Mouse (Mus musculus): Measurements from ENCODE around the gene Traf2. TPM values are rescaled to one million over a fixed set of nuclear protein-coding genes. Genes with fewer than 3 reads are reported as not detected.
A peak's percentile ranks its signal among the peaks of the same experiment; 100 is the strongest.

The Traf2 gene
- polyA plus RNA-seq, 1 experiment from 2014 or later = 21.2 TPM

DNA sequence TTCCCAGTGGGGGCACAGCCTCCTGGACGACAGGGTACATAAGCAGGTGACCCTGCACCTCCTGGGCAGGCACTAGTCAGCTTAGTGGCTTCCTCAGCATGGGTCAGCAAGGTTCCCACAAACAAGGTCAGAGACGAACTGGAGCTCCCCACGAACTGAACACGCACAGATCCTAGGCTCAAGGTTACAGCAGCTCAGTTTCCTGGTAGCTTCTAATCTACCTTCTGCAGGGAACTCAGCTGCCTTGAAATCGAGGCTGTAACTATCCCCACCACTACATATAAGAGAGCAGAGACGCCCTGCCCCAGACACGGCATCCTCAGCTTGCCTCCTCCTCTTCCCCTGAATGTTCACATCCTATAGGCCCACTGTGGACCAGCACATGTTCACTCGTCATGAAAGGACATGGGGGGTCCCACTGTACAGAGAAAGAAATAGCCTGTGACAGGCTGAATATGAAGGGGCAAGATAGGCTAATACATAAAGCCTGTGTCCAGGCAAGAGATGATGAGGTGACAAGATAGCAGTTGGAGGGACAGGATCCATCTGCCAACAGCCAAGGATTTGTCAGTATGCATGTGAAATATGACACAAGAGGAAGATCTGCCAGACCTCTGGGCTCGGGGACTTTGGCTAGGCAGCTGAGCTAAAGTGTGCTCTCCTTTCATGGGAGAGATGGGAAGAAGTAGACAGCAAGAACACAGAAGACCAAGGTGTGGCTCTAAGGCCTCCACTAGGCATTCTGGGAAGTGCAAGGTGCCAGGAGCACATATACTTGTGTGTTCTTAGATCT is 20.0 kb downstream of the Traf2 start:
- H3K27me3 ChIP-seq = no peaks in the 10 kb centered on the region
- ATAC-seq (ENCODE audit: low FRiP score) = no peak
- no peak overlapping the region for H3K4me2 ChIP-seq
- no peak overlapping the region for H3K27ac ChIP-seq
- peaks cover 87% of the 10 kb centered on the region for H3K36me3 ChIP-seq
- no peak overlapping the region for H3K9ac ChIP-seq
- H3K9me3 ChIP-seq = no peaks in the 10 kb centered on the region
- no peaks in the 10 kb centered on the region for H3K4me1 ChIP-seq (replicated peaks)
- WGBS = 91% methylated on average over 9 of the region's 9 CpGs
- H3K4me3 ChIP-seq = no peak overlapping the region

DNA sequence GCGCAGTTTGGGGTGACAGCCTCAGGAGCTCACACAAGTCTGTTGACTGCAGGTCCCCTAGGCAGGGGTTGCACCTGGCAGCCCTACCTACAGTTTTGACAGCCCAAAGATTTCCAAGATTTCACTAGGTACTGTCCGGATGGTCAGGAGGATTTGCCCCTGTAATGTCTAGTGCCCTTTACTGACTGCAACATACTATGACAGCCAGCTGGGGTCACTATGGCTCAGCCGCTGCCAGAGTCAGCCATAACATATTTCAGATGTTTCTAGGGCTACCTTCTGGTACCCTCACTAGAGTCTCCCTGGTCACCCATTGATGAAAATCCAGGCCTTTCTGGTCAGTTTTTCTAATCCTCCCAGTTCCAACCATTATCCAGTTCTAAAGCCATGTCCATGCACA is 36.8 kb downstream of the Traf2 start:
- no peak overlapping the region for H3K4me2 ChIP-seq
- H3K27me3 ChIP-seq = no peaks in the 10 kb centered on the region
- H3K27ac ChIP-seq = no peak overlapping the region
- no peaks in the 10 kb centered on the region for H3K9me3 ChIP-seq
- no peaks in the 10 kb centered on the region for H3K4me1 ChIP-seq (replicated peaks)
- no peak overlapping the region for H3K4me3 ChIP-seq
- no peak for ATAC-seq (ENCODE audit: low FRiP score)
- no peak overlapping the region for H3K9ac ChIP-seq
- H3K36me3 ChIP-seq = peaks cover 22% of the 10 kb centered on the region
- WGBS = 68% methylated on average over 3 of the region's 3 CpGs

DNA sequence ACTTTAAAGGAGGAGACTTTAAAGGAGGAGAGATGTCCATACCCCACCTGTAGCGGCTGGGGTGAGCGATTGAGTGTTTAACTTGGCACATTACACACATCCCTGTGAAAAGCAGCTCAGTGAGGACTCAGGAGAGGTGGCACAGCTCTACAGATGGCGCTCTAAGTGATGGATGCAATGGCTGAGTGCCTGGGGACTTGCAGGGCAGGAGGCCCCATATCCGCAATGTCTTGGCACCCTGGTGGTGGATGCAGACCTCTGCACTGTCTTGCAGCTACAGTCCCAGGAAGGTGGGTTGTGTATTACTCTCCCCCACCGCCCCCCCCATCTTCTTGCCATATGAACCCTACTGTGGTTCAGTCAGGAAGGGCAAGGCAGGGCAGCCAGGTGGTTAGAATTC is 39.8 kb downstream of the Traf2 start:
- Histone ChIP-seq H3K36me3 (peaks cover 47% of the 10 kb centered on the region), H3K27me3 (no peaks in the 10 kb centered on the region), H3K27ac (no peak overlapping the region), H3K4me2 (no peak overlapping the region), H3K9ac (no peak overlapping the region), H3K9me3 (no peaks in the 10 kb centered on the region), H3K4me3 (no peak overlapping the region), H3K4me1 (replicated peaks) (peaks cover 6% of the 10 kb centered on the region)
- ATAC-seq (ENCODE audit: low FRiP score) = no peak
- WGBS = 40% methylated on average over 5 of the region's 5 CpGs

DNA sequence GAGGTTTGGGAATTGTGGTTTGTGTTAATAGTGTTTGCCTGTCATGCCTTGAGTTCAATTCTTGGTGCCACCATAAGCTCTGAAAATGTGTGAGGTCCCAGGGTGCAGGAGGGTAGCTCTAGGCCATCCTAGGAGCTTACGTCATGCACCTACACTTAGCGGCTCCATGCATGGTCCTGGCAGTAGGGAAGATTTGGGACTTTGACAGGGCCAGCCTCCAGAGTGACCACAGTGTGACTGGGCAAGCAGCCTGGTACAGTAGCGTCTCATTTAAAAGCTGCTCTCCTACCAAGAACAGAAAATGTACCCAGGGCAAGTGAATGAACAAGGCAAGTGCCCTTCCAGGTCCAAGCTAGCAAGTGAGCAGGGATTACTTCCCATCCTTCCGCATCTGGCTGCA is 40.9 kb downstream of the Traf2 start:
- no peak overlapping the region for H3K9ac ChIP-seq
- no peak overlapping the region for H3K27ac ChIP-seq
- peaks cover 14% of the 10 kb centered on the region for H3K4me1 ChIP-seq (replicated peaks)
- no peak overlapping the region for H3K4me3 ChIP-seq
- ATAC-seq (ENCODE audit: low FRiP score) = no peak
- no peaks in the 10 kb centered on the region for H3K9me3 ChIP-seq
- H3K27me3 ChIP-seq = no peaks in the 10 kb centered on the region
- WGBS = 88% methylated on average over 4 of the region's 4 CpGs
- peaks cover 47% of the 10 kb centered on the region for H3K36me3 ChIP-seq
- no peak overlapping the region for H3K4me2 ChIP-seq

DNA sequence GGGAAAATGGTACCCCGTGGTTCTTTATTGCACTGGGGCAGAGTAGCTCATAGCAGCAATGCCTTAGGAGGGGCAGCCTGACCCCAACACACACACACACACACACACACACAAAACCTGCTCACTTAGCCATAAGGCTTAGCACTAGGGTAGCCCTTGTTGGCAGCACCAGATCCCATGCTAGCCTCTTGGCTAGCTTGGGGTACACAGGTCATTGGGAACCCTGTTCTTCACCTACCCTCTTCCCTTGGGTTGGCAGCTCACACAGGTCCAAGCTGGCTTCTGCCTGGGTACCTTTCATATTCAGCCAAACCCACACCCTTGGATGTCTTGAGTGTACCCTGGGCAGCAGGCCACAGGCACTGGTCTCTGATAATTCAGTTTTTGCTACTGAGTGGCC is 41.7 kb downstream of the Traf2 start:
- WGBS = 100% methylated on average over 1 of the region's 1 CpGs
- Histone ChIP-seq H3K27me3 (no peaks in the 10 kb centered on the region), H3K27ac (no peak overlapping the region), H3K36me3 (peaks cover 47% of the 10 kb centered on the region), H3K4me3 (no peak overlapping the region), H3K4me1 (replicated peaks) (peaks cover 18% of the 10 kb centered on the region), H3K4me2 (no peak overlapping the region), H3K9ac (no peak overlapping the region), H3K9me3 (no peaks in the 10 kb centered on the region)
- no peak for ATAC-seq (ENCODE audit: low FRiP score)

DNA sequence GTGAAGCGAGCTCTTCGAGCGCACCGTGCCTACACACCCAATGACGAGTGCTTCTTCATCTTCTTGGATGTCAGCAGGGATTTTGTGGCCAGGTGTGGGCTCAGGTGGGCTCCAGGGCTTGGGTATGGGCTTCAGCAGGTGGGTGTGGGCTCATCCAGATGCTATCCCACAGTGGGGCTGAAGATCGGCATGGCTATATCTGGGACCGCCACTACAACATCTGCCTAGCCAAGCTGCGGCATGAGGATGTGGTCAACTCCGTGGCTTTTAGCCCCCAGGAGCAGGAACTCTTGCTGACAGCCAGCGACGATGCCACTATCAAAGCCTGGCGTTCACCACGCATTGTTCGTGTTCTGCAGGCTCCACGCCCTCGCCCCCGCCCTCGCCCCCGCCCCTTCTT is 42.2 kb downstream of the Traf2 start:
- Histone ChIP-seq H3K9me3 (no peaks in the 10 kb centered on the region), H3K27ac (no peak overlapping the region), H3K9ac (no peak overlapping the region), H3K27me3 (no peaks in the 10 kb centered on the region), H3K4me2 (no peak overlapping the region), H3K4me1 (replicated peaks) (peaks cover 19% of the 10 kb centered on the region), H3K4me3 (no peak overlapping the region), H3K36me3 (peaks cover 47% of the 10 kb centered on the region)
- WGBS = 93% methylated on average over 19 of the region's 19 CpGs
- ATAC-seq (ENCODE audit: low FRiP score) = no peak

DNA sequence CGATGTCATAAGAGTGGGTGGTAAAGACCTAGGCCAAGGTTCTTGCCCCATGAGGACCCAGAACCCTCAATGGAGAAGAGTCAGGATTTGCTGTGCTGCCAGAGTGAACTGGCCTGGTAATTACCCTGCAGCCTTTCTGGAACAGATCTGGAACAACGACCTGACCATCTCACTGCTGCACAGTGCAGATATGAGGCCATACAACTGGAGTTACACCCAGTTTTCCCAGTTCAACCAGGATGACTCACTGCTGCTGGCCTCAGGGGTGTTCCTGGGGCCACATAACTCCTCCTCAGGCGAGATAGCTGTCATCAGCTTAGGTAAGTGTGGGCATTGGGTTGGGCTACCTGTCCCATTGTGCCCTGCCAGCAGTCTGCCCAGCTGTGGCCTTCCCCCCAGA is 44.0 kb downstream of the Traf2 start:
- H3K4me2 ChIP-seq = no peak overlapping the region
- H3K4me3 ChIP-seq = no peak overlapping the region
- H3K9me3 ChIP-seq = no peaks in the 10 kb centered on the region
- H3K9ac ChIP-seq = no peak overlapping the region; the same call in 1 of the 2 replicates
- H3K36me3 ChIP-seq = peaks cover 47% of the 10 kb centered on the region
- ATAC-seq (ENCODE audit: low FRiP score) = no peak
- H3K4me1 ChIP-seq (replicated peaks) = peaks cover 19% of the 10 kb centered on the region
- H3K27me3 ChIP-seq = no peaks in the 10 kb centered on the region
- H3K27ac ChIP-seq = no peak overlapping the region
- WGBS = 95% methylated on average over 3 of the region's 3 CpGs

DNA sequence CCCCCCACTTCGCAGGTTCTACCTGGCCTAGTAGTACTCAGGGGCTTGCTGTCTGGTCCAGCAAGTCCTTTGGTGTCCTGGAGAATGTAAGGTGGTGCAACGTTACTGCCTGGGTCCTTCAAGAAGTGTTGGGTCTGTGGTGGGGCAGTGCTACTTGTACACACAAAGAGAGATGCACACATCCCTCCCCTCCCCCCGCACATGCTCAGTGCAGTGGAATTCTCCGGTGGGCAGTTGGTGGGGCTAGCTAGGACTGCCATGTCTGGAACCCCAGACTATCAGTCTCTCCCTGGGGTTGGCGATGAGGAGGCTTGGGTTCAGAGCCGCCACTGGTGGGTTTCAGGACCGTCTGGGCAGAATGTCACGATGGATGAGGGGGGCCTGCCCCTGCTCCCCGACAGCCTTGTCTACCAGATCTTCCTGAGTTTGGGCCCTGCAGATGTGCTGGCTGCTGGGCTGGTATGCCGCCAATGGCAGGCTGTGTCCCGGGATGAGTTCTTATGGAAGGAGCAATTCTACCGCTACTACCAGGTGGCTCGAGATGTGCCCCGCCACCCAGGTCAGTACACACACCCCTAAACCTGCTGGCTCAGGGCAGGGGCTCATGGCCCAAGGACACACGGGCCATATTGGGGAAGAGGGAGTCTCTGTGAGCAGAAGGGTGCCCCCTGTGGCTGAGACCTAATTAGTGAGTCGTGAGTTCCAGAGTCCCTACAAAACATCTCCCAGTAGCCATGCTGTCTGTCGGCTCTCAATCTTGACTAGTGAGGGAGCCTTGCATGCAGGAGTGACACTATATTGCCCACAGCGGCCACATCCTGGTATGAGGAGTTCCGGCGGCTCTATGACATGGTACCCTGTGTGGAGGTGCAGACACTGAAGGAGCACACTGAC is 44.9 kb downstream of the Traf2 start, which contains the start of gene C8g:
Gene C8g, minus strand, starts transcription at position 127 of the 894 bp plus-strand sequence.
- no peaks in the 10 kb centered on the region for H3K27me3 ChIP-seq
- peak within 1 kb of the TSS; percentile 89 for H3K27ac ChIP-seq
- peaks cover 45% of the 10 kb centered on the region for H3K36me3 ChIP-seq
- H3K9ac ChIP-seq = peak within 1 kb of the TSS; percentile 98
- ATAC-seq (ENCODE audit: low FRiP score) = peak; percentile 2; the same call in 1 of the 2 replicates
- no peaks in the 10 kb centered on the region for H3K9me3 ChIP-seq
- H3K4me3 ChIP-seq = peak within 1 kb of the TSS; percentile 90
- 75% methylated on average over 20 of the region's 20 CpGs for WGBS
- H3K4me2 ChIP-seq = peak within 1 kb of the TSS; percentile 100
- H3K4me1 ChIP-seq (replicated peaks) = peaks cover 19% of the 10 kb centered on the region

DNA sequence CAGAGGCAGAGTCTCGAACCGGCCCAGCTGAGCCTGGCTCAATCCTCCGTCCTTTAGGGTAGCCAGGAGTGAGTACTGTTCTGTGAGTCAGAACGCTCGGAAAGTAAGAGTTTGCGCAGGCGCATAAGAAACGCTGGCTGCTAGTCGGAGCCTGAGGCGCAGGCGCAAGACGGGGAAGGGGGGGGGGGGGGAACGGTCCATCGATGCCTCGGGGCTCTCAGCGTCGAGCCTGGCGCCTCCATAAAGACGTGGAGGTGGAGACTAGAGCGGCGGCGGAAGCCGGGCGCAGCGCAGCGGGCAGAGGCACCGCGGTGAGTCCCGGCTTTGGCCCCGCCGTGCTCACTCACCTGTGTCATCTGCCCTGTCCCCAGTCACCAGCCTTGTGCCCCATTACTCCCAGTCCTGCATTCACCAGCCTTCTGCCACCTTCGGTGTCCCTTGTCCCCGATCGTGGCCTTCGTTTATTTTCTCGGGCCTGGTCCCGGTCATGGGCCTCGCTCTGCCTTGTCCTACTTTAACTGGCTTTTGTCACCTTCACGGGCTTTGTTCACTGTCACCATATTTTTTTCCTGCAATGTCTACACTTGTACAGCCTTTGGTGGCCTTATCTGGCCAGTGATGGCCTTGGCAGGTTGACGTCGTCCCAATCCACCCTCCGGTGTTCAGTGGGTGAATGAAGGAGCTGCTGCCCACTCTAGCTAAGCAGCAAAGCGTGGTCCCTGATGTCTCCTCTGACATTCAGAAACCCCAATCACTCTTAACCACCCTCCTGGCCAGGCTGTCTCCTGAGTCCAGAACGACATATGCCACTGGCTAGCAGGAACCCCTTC is 45.9 kb downstream of the Traf2 start, which contains the start of gene Fbxw5:
Gene Fbxw5, plus strand, starts transcription at position 175 of the 830 bp plus-strand sequence.
- H3K27me3 ChIP-seq = no peaks in the 10 kb centered on the region
- peaks cover 34% of the 10 kb centered on the region for H3K36me3 ChIP-seq
- peak within 1 kb of the TSS; percentile 100 for H3K4me2 ChIP-seq
- H3K9me3 ChIP-seq = no peaks in the 10 kb centered on the region
- peaks cover 19% of the 10 kb centered on the region for H3K4me1 ChIP-seq (replicated peaks)
- peak within 1 kb of the TSS; percentile 98 for H3K9ac ChIP-seq
- peak within 1 kb of the TSS; percentile 89 for H3K27ac ChIP-seq
- H3K4me3 ChIP-seq = peak within 1 kb of the TSS; percentile 90
- WGBS = 2% methylated on average over 34 of the region's 44 CpGs
- peak; percentile 86 for ATAC-seq (ENCODE audit: low FRiP score)

DNA sequence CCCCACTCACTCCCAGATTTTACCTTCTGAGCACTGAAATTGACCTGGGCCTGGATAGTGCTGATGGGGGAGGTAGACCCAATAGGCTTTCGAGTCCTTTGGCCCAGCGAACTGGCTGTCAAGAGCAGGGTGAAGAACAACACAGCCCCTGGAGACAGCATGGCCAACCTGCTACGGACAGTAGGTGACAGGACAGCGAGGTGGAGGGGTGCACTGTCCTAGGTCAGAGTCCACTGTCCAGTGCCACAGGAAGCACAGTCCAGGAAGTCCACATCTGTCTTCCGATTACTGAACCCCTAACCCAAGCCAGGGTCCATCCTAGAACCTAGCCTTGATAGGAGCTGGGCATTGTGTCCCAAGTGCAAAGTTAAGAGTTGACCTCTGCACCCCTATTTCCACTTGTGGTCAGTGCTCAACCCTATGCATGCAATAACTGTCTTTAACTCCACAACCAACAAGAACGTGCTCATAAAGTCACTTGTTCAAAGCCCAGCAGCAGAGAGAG is 46.6 kb downstream of the Traf2 start:
- H3K27ac ChIP-seq = peak overlapping the region; percentile 73
- H3K4me2 ChIP-seq = peak overlapping the region; percentile 100
- 70% methylated on average over 6 of the region's 6 CpGs for whole genome bisulfite sequencing

DNA sequence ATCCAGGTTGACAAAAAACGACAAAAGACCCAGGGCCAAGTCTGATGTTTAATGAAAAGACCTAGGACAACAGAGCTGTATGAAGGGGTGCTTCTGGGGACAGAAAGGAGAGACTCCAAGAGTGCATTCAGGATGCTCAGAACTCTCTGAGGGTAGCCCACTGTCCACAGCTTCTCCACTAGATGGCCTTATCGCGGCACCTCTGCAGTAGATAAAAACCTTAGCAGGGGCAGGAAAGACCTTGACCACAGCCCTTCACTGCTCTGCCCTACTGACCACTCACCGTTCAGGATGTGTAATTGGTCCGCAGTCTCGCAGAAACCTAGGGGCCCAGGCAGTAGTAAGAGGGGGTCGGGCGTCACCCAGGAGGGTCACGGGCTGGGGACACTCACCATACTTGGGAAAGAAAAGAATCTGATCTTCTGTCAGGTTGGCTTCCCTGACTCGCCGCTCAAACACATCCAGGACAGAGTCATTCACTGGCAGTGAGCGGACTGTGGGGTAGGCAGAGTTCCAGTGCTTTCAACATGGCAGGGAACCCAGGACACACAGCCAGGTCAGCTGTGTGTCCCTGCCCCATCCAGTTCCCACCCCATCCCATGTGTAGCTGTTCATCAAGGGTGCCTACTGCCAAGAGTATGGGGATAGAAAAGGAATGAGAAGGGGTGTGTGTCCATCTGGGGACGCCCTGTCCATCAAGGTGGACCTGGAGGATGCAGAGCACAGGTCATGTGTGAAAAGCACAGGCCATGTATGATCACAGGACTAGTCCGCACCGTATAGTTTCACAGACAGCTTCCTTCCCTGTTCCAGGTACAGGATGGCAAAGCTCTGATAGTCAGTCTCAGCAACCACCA is 47.9 kb downstream of the Traf2 start:
- Histone ChIP-seq H3K9me3 (no peaks in the 10 kb centered on the region), H3K4me3 (no peak overlapping the region), H3K4me1 (replicated peaks) (peaks cover 19% of the 10 kb centered on the region), H3K9ac (no peak overlapping the region), H3K4me2 (no peak overlapping the region), H3K27ac (no peak overlapping the region), H3K27me3 (no peaks in the 10 kb centered on the region), H3K36me3 (peaks cover 15% of the 10 kb centered on the region)
- no peak for ATAC-seq (ENCODE audit: low FRiP score)
- 74% methylated on average over 15 of the region's 15 CpGs for WGBS

More for the DNA sequence above, 46.6 kb downstream of the Traf2 start:
- peak overlapping the region; percentile 66; the same call in 1 of the 2 replicates for H3K9ac ChIP-seq
- H3K9me3 ChIP-seq = no peaks in the 10 kb centered on the region
- H3K4me1 ChIP-seq (replicated peaks) = peaks cover 19% of the 10 kb centered on the region
- H3K4me3 ChIP-seq = peak overlapping the region; percentile 90
- peak; percentile 53 for ATAC-seq (ENCODE audit: low FRiP score)
- no peaks in the 10 kb centered on the region for H3K27me3 ChIP-seq
- peaks cover 28% of the 10 kb centered on the region for H3K36me3 ChIP-seq
